Mouse (Mus musculus) lung, embryonic 16.5 days (tissue): Measurements from ENCODE around the gene Lhfpl3. TPM values are rescaled to one million over a fixed set of nuclear protein-coding genes. Genes with fewer than 3 reads are reported as not detected.

Experiments
- ATAC-seq: fragments of 200-750 bp; cut with Nextera tagmentation; 2 replicates; pipeline ENCODE4 v1.8.0; 2017; ENCODE audit warnings: low read depth, mild to moderate bottlenecking, moderate library complexity
- H3K27ac ChIP-seq: fragments of 300-500 bp; sonication (generic); 2 replicates; pipeline ENCODE4 v1.5.1; 2014; ENCODE audit warnings: mild to moderate bottlenecking, control low read depth, low read length
- H3K27me3 ChIP-seq: fragments of 300-500 bp; sonication (generic); 2 replicates; pipeline ENCODE4 v1.6.1; 2014; ENCODE audit warnings: low read depth, low read length, mixed read lengths; ENCODE audit not compliant: control insufficient read depth, insufficient read depth
- H3K36me3 ChIP-seq: fragments of 300-500 bp; sonication (generic); 2 replicates; pipeline ENCODE4 v1.6.1; 2014; ENCODE audit warnings: low read length; ENCODE audit not compliant: control insufficient read depth, insufficient read depth
- H3K4me1 ChIP-seq: fragments of 300-500 bp; sonication (generic); replicated peaks from 2 replicates; pipeline ENCODE4 v1.6.1; 2014; ENCODE audit warnings: low read length, mixed read lengths; ENCODE audit not compliant: control insufficient read depth, insufficient read depth
- H3K4me2 ChIP-seq: fragments of 300-500 bp; sonication (generic); 2 replicates; pipeline ENCODE4 v1.6.1; 2014; ENCODE audit warnings: low read depth, low read length, control low read depth
- H3K4me3 ChIP-seq: fragments of 300-500 bp; sonication (generic); 2 replicates; pipeline ENCODE4 v1.5.1; 2014; ENCODE audit warnings: mild to moderate bottlenecking, low read length, control low read depth
- H3K9ac ChIP-seq: fragments of 300-500 bp; sonication (generic); 2 replicates; pipeline ENCODE4 v1.6.1; 2014; ENCODE audit warnings: low read length, control low read depth
- H3K9me3 ChIP-seq: fragments of 300-500 bp; sonication (generic); 2 replicates; pipeline ENCODE4 v1.6.1; 2016; ENCODE audit warnings: low read length; ENCODE audit not compliant: control insufficient read depth
- WGBS: fragments of 180-500 bp; shearing (Covaris S2); extraction: QIAGEN DNeasy Blood & Tissue Kit; methylation state at CpG from one replicate; pipeline ENCODE4 v1.1.7; 2014; 5-methylcytosine and 5-hydroxymethylcytosine counted together
- polyA plus RNA-seq: library from polyadenylated mRNA; unstranded; fragments of >200 nt; fragmentation: Nextera tagmentation; extraction: Ambion mirVana; gene quantifications from 2 replicates; pipeline ENCODE4 v1.2.1, GENCODE M21; 2015

Lhfpl3 gene
- polyA plus RNA-seq, 1 experiment from 2014 or later: not detected

DNA sequence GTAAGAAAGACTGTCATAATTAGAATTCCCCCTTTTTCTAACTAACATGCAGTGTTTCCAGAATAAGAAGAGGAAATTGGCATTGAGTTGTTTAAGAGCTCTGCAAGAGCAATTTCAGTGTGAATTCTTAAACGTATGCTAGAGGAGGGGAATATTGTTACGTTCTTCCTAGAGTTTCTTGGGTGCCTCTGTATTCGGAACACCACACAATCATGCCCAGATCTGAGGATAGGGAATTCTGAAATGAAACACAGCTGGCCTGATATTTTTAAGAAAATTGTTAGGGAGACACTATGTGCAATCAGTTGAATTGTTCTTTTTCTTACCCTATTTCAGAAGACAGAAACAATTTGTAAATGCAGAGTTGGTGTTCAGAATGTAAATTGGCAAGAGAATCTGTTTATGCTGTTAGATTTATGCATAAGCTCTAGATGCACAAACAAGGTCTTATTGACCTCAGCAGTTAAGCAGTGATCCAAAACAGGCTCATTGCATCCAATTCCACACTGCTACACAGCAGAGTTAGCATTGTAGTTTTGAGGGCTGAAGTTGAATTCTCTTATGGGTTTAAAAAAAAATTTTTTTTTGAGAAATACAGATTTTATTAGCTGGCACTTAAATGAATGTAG, 84.1 kb downstream of the Lhfpl3 start:
- WGBS: 68% methylated on average over 3 of the region's 3 CpGs

DNA sequence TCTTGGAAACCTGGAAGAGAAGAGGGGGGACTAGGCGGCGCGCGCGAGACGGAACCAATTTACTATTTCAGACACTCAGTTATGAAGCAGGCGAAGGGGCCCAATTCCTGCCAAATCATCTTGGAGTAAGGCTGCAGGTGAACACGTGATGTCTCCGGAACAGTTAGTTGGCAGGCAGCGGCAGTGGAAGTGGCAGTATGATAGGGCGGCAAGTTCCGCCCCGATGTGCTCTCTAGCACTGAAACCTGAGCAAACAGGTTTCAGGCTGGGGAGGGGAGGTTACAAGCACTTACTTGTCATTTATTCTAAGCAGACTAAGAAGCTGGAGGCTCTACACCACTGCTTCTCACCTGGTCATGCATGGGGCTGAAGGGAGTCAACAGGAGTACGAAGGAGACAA, 105.7 kb downstream of the Lhfpl3 start:
- no peaks in the 10 kb centered on the region for H3K36me3 ChIP-seq
- no peaks in the 10 kb centered on the region for H3K27me3 ChIP-seq
- H3K4me3 ChIP-seq: no peak overlapping the region
- no peaks in the 10 kb centered on the region for H3K4me1 ChIP-seq
- no peaks in the 10 kb centered on the region for H3K9me3 ChIP-seq
- H3K9ac ChIP-seq: no peak overlapping the region
- H3K4me2 ChIP-seq: no peak overlapping the region; the same call in 1 of the 2 replicates
- 45% methylated on average over 14 of the region's 14 CpGs for WGBS
- H3K27ac ChIP-seq: no peak overlapping the region
- peak; percentile 74 for ATAC-seq

More for the DNA sequence above, 84.1 kb downstream of the Lhfpl3 start:
- no peaks in the 10 kb centered on the region for H3K36me3 ChIP-seq
- no peaks in the 10 kb centered on the region for H3K27me3 ChIP-seq
- no peak overlapping the region for H3K4me3 ChIP-seq
- no peak overlapping the region for H3K27ac ChIP-seq
- ATAC-seq: no peak
- H3K4me1 ChIP-seq: no peaks in the 10 kb centered on the region; the same call in 1 of the 2 replicates
- H3K9me3 ChIP-seq: no peaks in the 10 kb centered on the region
- no peak overlapping the region for H3K4me2 ChIP-seq
- no peak overlapping the region for H3K9ac ChIP-seq

DNA sequence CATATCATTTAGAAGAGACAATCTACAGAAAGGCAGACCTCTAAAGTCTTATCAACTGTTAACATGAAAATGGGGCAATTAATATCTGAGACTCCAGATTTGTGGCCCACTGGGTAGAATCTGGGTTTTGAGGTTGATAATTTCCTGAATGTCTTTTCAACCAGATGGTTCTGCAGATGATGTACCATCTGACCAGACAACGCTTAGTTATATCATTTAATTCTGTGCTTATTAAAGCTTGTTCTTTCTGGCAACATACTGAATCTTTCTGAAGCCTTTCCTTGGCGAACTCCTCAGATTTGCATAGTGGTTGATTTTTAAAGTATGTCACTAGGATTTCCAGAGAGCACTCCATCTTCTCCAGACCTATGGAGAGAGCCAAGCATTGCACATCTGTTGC, 107.6 kb downstream of the Lhfpl3 start:
- no peaks in the 10 kb centered on the region for H3K36me3 ChIP-seq
- no peaks in the 10 kb centered on the region for H3K27me3 ChIP-seq
- WGBS: 74% methylated on average over 2 of the region's 2 CpGs
- H3K4me1 ChIP-seq: no peaks in the 10 kb centered on the region
- H3K4me2 ChIP-seq: no peak overlapping the region
- no peaks in the 10 kb centered on the region for H3K9me3 ChIP-seq
- ATAC-seq: no peak
- no peak overlapping the region for H3K4me3 ChIP-seq
- H3K9ac ChIP-seq: no peak overlapping the region
- no peak overlapping the region for H3K27ac ChIP-seq

DNA sequence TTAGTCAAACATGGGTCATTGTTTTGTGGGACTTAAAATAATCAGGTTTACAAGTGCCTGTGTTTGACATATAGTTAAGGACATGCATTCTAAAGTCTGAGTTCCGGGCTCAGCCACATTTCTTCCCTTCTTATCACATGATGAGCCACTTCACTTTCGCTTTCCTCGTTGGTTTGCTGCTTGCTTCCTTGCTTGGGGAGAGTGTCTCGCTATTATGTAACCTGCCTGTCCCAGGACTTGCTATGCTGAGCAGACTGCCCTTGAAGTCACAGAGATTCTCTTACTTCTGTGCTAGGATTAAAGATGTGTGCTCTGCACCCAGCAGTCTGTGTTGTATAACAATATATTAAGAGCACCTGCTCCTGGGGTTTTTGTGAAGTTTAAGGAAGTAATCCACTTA, 110.6 kb downstream of the Lhfpl3 start:
- no peaks in the 10 kb centered on the region for H3K9me3 ChIP-seq
- no peak overlapping the region for H3K4me3 ChIP-seq
- no peak overlapping the region for H3K4me2 ChIP-seq
- no peaks in the 10 kb centered on the region for H3K27me3 ChIP-seq
- H3K9ac ChIP-seq: no peak overlapping the region
- 45% methylated on average over 4 of the region's 4 CpGs for WGBS
- H3K4me1 ChIP-seq: no peaks in the 10 kb centered on the region
- H3K36me3 ChIP-seq: no peaks in the 10 kb centered on the region
- H3K27ac ChIP-seq: no peak overlapping the region
- ATAC-seq: no peak

DNA sequence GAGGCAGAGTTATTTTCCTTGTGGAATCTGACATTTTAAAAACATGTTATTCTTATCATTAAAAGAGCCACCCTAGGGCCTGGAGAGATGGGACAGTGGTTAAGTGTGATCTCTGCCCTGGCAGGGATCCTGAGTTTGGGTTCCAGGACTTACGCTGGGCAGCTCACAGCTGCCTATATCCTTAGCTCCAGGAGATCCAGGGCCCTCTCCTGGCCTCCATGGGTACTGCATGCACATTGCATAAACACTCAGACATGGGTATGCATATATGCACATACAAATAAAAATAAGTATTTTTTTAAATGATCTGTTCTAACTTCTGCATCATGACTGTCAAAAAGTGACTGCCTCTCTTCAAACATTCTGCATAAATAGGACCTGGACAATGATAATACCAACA, 115.5 kb downstream of the Lhfpl3 start:
- WGBS: 29% methylated on average over 1 of the region's 1 CpGs
- H3K4me2 ChIP-seq: no peak overlapping the region

DNA sequence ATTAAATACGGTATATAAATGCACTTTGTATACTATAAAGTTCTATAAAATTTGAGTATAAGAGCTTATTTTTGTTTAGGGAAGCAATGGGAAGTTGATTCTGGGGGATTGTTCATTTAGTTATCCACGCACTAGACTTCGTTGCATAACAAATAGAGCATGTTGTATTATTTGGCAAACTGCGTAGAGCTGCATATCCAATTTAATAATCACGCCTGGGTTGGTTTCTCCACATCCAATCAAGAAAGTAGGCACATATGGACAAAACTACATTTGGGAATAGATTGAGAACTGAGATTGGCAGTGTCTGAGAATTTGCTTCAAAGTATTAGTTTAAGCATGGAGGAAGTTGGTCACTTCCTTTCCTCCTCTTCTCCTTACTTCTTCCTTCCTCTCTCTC, 123.2 kb downstream of the Lhfpl3 start:
- WGBS: 89% methylated on average over 5 of the region's 5 CpGs
- no peaks in the 10 kb centered on the region for H3K36me3 ChIP-seq
- ATAC-seq: no peak
- no peak overlapping the region for H3K4me3 ChIP-seq
- H3K9me3 ChIP-seq: no peaks in the 10 kb centered on the region
- H3K9ac ChIP-seq: no peak overlapping the region
- no peaks in the 10 kb centered on the region for H3K4me1 ChIP-seq
- H3K4me2 ChIP-seq: no peak overlapping the region
- no peak overlapping the region for H3K27ac ChIP-seq
- no peaks in the 10 kb centered on the region for H3K27me3 ChIP-seq

More for the DNA sequence above, 115.5 kb downstream of the Lhfpl3 start:
- Histone ChIP-seq H3K36me3 (no peaks in the 10 kb centered on the region), H3K27me3 (no peaks in the 10 kb centered on the region), H3K4me1 (no peaks in the 10 kb centered on the region), H3K27ac (no peak overlapping the region), H3K4me3 (no peak overlapping the region), H3K9me3 (no peaks in the 10 kb centered on the region), H3K9ac (no peak overlapping the region)
- ATAC-seq: no peak

DNA sequence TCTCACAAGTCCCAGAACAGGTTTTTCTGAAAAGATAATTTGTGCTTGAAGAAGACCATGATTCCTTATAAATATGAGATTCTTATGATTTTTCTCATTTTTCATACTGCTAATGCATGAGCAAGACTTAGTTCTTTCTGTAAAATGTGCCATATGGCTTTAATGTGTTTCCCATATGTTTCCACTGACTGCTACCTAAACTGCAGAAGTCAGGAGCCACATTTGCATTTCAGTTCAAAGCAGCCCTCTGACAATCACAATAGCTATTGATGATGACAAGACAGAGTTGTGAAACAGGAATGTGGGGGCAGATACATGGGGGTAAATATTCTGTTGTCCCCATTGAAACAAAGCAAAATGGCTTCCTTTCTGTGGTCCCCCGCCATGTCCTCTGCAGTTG, 126.6 kb downstream of the Lhfpl3 start:
- no peak for ATAC-seq
- H3K36me3 ChIP-seq: no peaks in the 10 kb centered on the region
- no peaks in the 10 kb centered on the region for H3K4me1 ChIP-seq
- 92% methylated on average over 1 of the region's 1 CpGs for WGBS
- H3K4me3 ChIP-seq: no peak overlapping the region
- no peak overlapping the region for H3K27ac ChIP-seq
- H3K27me3 ChIP-seq: no peaks in the 10 kb centered on the region
- no peaks in the 10 kb centered on the region for H3K9me3 ChIP-seq
- H3K9ac ChIP-seq: no peak overlapping the region
- no peak overlapping the region for H3K4me2 ChIP-seq

DNA sequence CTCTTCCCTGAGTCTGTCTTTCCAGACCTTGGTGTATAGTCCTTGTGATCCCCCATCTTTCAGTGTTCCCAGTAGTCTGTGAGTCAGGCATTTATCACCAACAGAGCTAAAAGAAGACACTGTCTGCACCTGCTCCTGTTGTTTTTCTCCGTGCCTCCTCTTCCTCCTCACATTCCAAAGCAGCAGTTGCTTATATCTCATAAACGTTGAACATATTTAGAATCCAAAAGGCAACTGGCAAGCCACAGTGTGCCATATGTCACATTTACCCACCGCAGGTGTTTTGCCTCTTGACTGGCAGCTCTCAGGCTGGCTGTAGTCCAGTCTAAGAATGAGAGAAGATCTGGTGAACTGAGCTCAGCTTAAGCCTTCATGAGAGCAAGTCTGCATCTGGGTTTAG, 142.5 kb downstream of the Lhfpl3 start:
- 67% methylated on average over 3 of the region's 3 CpGs for WGBS
- no peaks in the 10 kb centered on the region for H3K9me3 ChIP-seq
- H3K4me2 ChIP-seq: no peak overlapping the region
- no peaks in the 10 kb centered on the region for H3K27me3 ChIP-seq
- no peaks in the 10 kb centered on the region for H3K4me1 ChIP-seq
- no peak overlapping the region for H3K9ac ChIP-seq
- H3K27ac ChIP-seq: no peak overlapping the region
- H3K4me3 ChIP-seq: no peak overlapping the region
- no peaks in the 10 kb centered on the region for H3K36me3 ChIP-seq
- no peak for ATAC-seq

DNA sequence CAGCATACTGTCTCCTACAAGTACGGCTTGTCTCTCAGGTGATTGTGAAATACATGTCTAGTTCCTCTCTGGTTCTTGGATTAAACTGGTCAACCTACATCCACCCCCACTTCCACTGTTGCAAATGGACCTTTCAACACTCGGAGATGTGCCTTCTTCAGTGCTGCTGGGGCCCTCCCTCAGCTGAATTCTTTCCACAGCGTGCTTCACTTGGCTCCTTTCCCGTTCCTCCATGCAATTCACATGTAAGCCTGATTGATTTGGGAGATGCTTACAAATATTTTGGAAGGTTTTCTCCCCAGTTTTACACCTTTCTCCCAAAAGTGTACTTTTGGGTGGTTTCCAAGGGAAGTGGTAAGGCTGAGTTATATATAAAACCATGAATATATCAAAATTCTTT, 143.6 kb downstream of the Lhfpl3 start:
- Histone ChIP-seq H3K27ac (no peak overlapping the region), H3K27me3 (no peaks in the 10 kb centered on the region), H3K9me3 (no peaks in the 10 kb centered on the region), H3K4me2 (no peak overlapping the region), H3K36me3 (no peaks in the 10 kb centered on the region), H3K9ac (no peak overlapping the region), H3K4me3 (no peak overlapping the region), H3K4me1 (no peaks in the 10 kb centered on the region)
- no peak for ATAC-seq
- WGBS: 48% methylated on average over 4 of the region's 4 CpGs

DNA sequence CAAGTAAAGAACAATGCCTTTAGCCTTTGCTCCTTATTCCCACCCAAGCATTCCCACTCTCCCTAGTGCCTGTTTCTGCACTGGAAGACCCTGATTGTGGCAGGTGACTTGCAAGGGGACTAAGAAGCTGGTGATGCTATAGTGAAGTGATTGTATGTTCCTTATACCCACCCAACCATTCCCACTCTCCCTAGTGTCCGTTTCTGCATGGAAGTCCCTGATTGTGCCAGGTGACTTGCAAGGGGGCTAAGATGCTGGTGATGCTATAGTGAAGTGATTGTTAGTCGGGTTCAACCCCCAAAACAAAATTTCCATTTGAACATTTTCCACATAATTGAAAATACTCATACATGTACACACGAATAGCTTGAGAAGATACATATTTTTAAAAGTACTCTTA, 151.4 kb downstream of the Lhfpl3 start:
- no peak overlapping the region for H3K27ac ChIP-seq
- H3K27me3 ChIP-seq: no peaks in the 10 kb centered on the region
- no peaks in the 10 kb centered on the region for H3K9me3 ChIP-seq
- H3K4me1 ChIP-seq: no peaks in the 10 kb centered on the region
- H3K36me3 ChIP-seq: no peaks in the 10 kb centered on the region
- no peak overlapping the region for H3K4me3 ChIP-seq
- H3K4me2 ChIP-seq: no peak overlapping the region
- WGBS: 80% methylated on average over 3 of the region's 3 CpGs
- no peak for ATAC-seq
- no peak overlapping the region for H3K9ac ChIP-seq
